Comparison of ENCODE assay signal across 13 mouse cellular contexts in genomic region chr5:11416691-11417090, GRCm38 (mm10). TPM values are rescaled to one million over a fixed set of nuclear protein-coding genes. Genes with fewer than 3 reads are reported as not detected.
"Had no signal": no experiment of that assay in that cellular context is flagged by ENCODE, and none has a peak within 500 bp of the region (broad histone marks: within the 10 kb centered on the region; RNA-seq: fewer than 3 reads in every experiment).

No protein-coding gene starts in this region.

RNA-seq across cellular contexts. Expression of gene Gm8897, which starts 0.5 kb away (rescaled TPM):
- total RNA-seq: neutrophil, adult 5-6 weeks had no signal
- polyA plus RNA-seq: neural tube, embryonic 12.5 days; neural tube, embryonic 13.5 days; neural tube, embryonic 14.5 days; neural tube, embryonic 15.5 days; small intestine, adult 2 months; spleen, adult 2 months; stomach, embryonic 14.5 days; stomach, embryonic 15.5 days; stomach, embryonic 16.5 days; stomach, postnatal 0 days; thymus, adult 2 months; urinary bladder, adult 2 months had no signal
